Comparison of ENCODE assay signal across 30 mouse cellular contexts in the genomic region with DNA sequence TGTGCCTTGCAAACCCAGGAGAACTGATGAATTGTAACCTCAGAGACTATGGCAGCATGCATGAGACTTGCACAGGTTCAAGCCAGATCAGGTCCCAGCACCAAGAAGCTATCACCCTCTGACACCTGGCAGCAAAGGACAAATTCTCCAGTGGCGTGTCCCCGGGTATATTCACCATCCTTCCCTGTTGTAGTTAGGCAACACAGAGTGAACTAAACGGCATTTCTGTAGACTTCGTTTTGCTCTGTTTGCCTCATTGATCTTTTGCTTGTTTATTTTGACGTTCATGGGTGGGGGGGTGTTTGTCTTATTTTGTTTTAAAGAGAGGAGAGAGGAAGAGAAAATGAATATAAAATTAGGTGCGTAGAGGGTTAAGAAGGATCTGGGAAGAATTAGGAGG.
"Had no signal": no experiment of that assay in that cellular context is flagged by ENCODE, and none has a peak within 500 bp of the region (broad histone marks: within the 10 kb centered on the region; RNA-seq: fewer than 3 reads in every experiment).

No protein-coding gene starts in this region.

- H3K9ac ChIP-seq: limb, embryonic 12.5 days; limb, embryonic 13.5 days; limb, embryonic 15.5 days; liver, embryonic 13.5 days; liver, embryonic 14.5 days; liver, embryonic 15.5 days; lung, embryonic 14.5 days; lung, embryonic 15.5 days; midbrain, embryonic 12.5 days; midbrain, embryonic 13.5 days; midbrain, embryonic 15.5 days; neural tube, embryonic 12.5 days had no signal

- H3K4me3 ChIP-seq: left cerebral cortex, adult 2 months; limb, embryonic 10.5 days; limb, embryonic 12.5 days; limb, embryonic 13.5 days; limb, embryonic 15.5 days; liver, embryonic 13.5 days; liver, embryonic 15.5 days; lung, embryonic 15.5 days; megakaryocyte, embryonic 14.5 days; midbrain, embryonic 10.5 days; midbrain, embryonic 12.5 days; midbrain, embryonic 13.5 days; midbrain, embryonic 15.5 days; myocyte; neural tube, embryonic 12.5 days had no signal

- ATAC-seq: lung, postnatal 0 days; midbrain, embryonic 13.5 days; midbrain, embryonic 15.5 days; midbrain, embryonic 16.5 days had no signal

- H3K27me3 ChIP-seq: limb, embryonic 12.5 days; limb, embryonic 13.5 days; limb, embryonic 15.5 days; liver, embryonic 13.5 days; liver, embryonic 15.5 days; lung, embryonic 15.5 days; megakaryocyte, embryonic 14.5 days; midbrain, embryonic 12.5 days; midbrain, embryonic 13.5 days; midbrain, embryonic 15.5 days; neural tube, embryonic 12.5 days had no signal

- H3K4me2 ChIP-seq: limb, embryonic 12.5 days; limb, embryonic 13.5 days; limb, embryonic 15.5 days; liver, embryonic 11.5 days; liver, embryonic 13.5 days; liver, embryonic 15.5 days; lung, embryonic 14.5 days; lung, embryonic 15.5 days; midbrain, embryonic 11.5 days; midbrain, embryonic 12.5 days; midbrain, embryonic 13.5 days; midbrain, embryonic 15.5 days; neural tube, embryonic 12.5 days had no signal

- H3K9me3 ChIP-seq: limb, embryonic 10.5 days; limb, embryonic 12.5 days; limb, embryonic 13.5 days; limb, embryonic 15.5 days; liver, embryonic 13.5 days; liver, embryonic 15.5 days; lung, embryonic 15.5 days; midbrain, embryonic 10.5 days; midbrain, embryonic 12.5 days; midbrain, embryonic 13.5 days; midbrain, embryonic 15.5 days; neural tube, embryonic 12.5 days had no signal

- DNase-seq: left cerebral cortex, postnatal 4 days; liver, embryonic 13.5 days; lung, adult 18-20 months; lung, adult 2 months; lung, embryonic 14.5 days; lung, postnatal 10 days; lung, postnatal 14 days; lung, postnatal 36 days; lung, postnatal 4 days; midbrain, embryonic 14.5 days had no signal

- H3K27ac ChIP-seq: left cerebral cortex, adult 2 months; limb, embryonic 10.5 days; limb, embryonic 12.5 days; limb, embryonic 13.5 days; limb, embryonic 15.5 days; liver, embryonic 13.5 days; liver, embryonic 14.5 days; liver, embryonic 15.5 days; lung, embryonic 15.5 days; macrophage; midbrain, embryonic 10.5 days; midbrain, embryonic 12.5 days; midbrain, embryonic 13.5 days; midbrain, embryonic 15.5 days; neural tube, embryonic 12.5 days had no signal

- H3K4me1 ChIP-seq: limb, embryonic 10.5 days; limb, embryonic 12.5 days; limb, embryonic 13.5 days; limb, embryonic 15.5 days; liver, embryonic 13.5 days; liver, embryonic 15.5 days; lung, embryonic 15.5 days; midbrain, embryonic 10.5 days; midbrain, embryonic 12.5 days; midbrain, embryonic 13.5 days; midbrain, embryonic 15.5 days; neural tube, embryonic 12.5 days had no signal
